Mouse (Mus musculus): ENCODE data around the gene Clic1.

- no peak for TF ChIP-seq CTCF (IDR thresholded peaks at IDR 0.05; ENCODE audit: borderline replicate concordance, control insufficient read depth, extremely low read depth, insufficient read depth, low read length, poor library complexity)
- no peak for TF ChIP-seq POLR2A (IDR thresholded peaks at IDR 0.05; ENCODE audit: control insufficient read depth, extremely low read depth, insufficient read depth, low read length, poor library complexity)
Measured at GRCm38 (mm10) chr17:35015296-35015695, 34.5 kb upstream of the Clic1 start.
